Mouse (Mus musculus): ENCODE measurements around the gene Ksr1. TPM values are rescaled to one million over a fixed set of nuclear protein-coding genes. Genes with fewer than 3 reads are reported as not detected.

Gene Ksr1
- total RNA-seq (2014; rRNA removed) (0.65 and 1.2 TPM in 2 replicates), polyA plus RNA-seq (2012; rRNA removed) (1.2 and 1.5 TPM in 2 replicates)

DNA sequence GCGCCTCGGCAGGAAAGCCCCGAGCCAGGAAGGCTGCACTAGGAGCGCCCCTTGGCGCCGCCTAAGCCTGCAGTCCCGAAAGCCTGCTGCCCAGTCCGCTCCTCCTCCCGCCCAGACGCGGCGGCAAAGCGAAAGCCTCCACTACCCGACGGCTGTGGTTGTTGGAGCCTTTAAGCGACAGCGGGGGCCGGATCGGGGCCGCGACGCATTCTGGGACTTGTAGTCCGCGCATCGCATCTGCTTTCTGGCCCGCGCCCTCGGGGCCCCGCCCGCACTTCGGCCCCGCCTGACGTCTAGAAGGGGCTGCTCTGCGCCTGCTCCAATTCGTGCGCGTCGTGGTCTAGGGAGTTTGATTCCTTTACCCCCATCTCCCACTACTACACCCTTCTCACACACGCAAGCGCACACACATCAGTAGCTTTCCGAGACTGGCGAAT lies at the start of gene Ksr1:
Gene Ksr1, minus strand, starts transcription at position 77 of the 437 bp plus-strand sequence.
- Histone ChIP-seq H3K4me1 (ENCODE audit: control insufficient read depth, insufficient read depth, low read length) (peaks cover 4% of the 10 kb centered on the region; the same call in 1 of the 2 replicates), H3K79me2 (ENCODE audit: control insufficient read depth, insufficient read depth, low read length) (no peaks in the 10 kb centered on the region), H3K27ac (replicated peaks; ENCODE audit: insufficient read depth, low read depth, low read length) (peak within 1 kb of the TSS; percentile 28; the same call in 1 of the 2 replicates), H3K4me3 (ENCODE audit: insufficient read depth, low read depth, low read length) (peak within 1 kb of the TSS; percentile 79), H3K9ac (ENCODE audit: low read depth, low read length) (peak within 1 kb of the TSS; percentile 85), H3K27me3 (ENCODE audit: control insufficient read depth, insufficient read depth, low read length) (no peaks in the 10 kb centered on the region), H3K36me3 (ENCODE audit: control insufficient read depth, insufficient read depth, low read length) (no peaks in the 10 kb centered on the region)
- WGBS: 3% methylated on average over 42 of the region's 42 CpGs
- DNase-seq (ENCODE audit: extremely low read depth, low read depth, low spot score): peak; percentile 74
- TF ChIP-seq CTCF (IDR thresholded peaks at IDR 0.05; ENCODE audit: low read depth, low read length): no peak
- peak; percentile 93 for TF ChIP-seq POLR2A (IDR thresholded peaks at IDR 0.05; ENCODE audit: extremely low read depth, insufficient read depth, low read length)

- 95% methylated on average over 1 of the region's 1 CpGs for WGBS
- no peaks in the 10 kb centered on the region for H3K36me3 ChIP-seq (ENCODE audit: control insufficient read depth, insufficient read depth, low read length)
- TF ChIP-seq POLR2A (IDR thresholded peaks at IDR 0.05; ENCODE audit: extremely low read depth, insufficient read depth, low read length) (no peak), CTCF (IDR thresholded peaks at IDR 0.05; ENCODE audit: low read depth, low read length) (peak; percentile 70)
- H3K9ac ChIP-seq (ENCODE audit: low read depth, low read length): no peak overlapping the region
- no peak overlapping the region for H3K4me3 ChIP-seq (ENCODE audit: insufficient read depth, low read depth, low read length)
- no peaks in the 10 kb centered on the region for H3K4me1 ChIP-seq (ENCODE audit: control insufficient read depth, insufficient read depth, low read length)
- DNase-seq (ENCODE audit: extremely low read depth, low read depth, low spot score): no peak
- no peaks in the 10 kb centered on the region for H3K27me3 ChIP-seq (ENCODE audit: control insufficient read depth, insufficient read depth, low read length)
- H3K79me2 ChIP-seq (ENCODE audit: control insufficient read depth, insufficient read depth, low read length): no peaks in the 10 kb centered on the region
- no peak overlapping the region for H3K27ac ChIP-seq (replicated peaks; ENCODE audit: insufficient read depth, low read depth, low read length)
These were observed 46.0 kb upstream of the Ksr1 start for GRCm38 (mm10) chr11:79192176-79192575.

- H3K27ac ChIP-seq (replicated peaks; ENCODE audit: insufficient read depth, low read depth, low read length): no peak overlapping the region
These were observed 45.0 kb upstream of the Ksr1 start for GRCm38 (mm10) chr11:79191214-79191613.

DNA sequence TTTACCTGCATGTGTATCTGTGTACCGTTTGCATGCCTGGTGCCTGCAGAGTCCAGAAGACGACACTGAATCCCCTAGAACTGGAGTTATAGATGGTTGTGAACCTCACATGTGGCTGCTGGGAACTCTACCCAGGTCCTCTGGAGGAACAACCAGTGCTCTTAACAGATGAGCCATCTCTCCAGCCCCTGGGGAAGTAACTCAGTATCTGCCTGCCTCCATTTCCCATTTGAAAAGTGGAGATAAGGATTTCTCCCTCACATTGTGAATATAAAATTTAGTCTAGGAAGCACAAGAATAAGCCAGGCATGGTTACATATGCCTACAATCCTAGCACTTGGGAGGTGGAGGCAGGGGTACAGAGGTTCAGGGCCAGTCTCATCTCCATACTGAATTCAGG lies 44.0 kb upstream of the Ksr1 start:
- TF ChIP-seq POLR2A (IDR thresholded peaks at IDR 0.05; ENCODE audit: extremely low read depth, insufficient read depth, low read length) (no peak), CTCF (IDR thresholded peaks at IDR 0.05; ENCODE audit: low read depth, low read length) (no peak)
- no peak for DNase-seq (ENCODE audit: extremely low read depth, low read depth, low spot score)
- no peaks in the 10 kb centered on the region for H3K27me3 ChIP-seq (ENCODE audit: control insufficient read depth, insufficient read depth, low read length)
- no peaks in the 10 kb centered on the region for H3K36me3 ChIP-seq (ENCODE audit: control insufficient read depth, insufficient read depth, low read length)
- H3K27ac ChIP-seq (replicated peaks; ENCODE audit: insufficient read depth, low read depth, low read length): no peak overlapping the region
- H3K4me1 ChIP-seq (ENCODE audit: control insufficient read depth, insufficient read depth, low read length): no peaks in the 10 kb centered on the region
- H3K79me2 ChIP-seq (ENCODE audit: control insufficient read depth, insufficient read depth, low read length): no peaks in the 10 kb centered on the region
- no peak overlapping the region for H3K9ac ChIP-seq (ENCODE audit: low read depth, low read length)
- H3K4me3 ChIP-seq (ENCODE audit: insufficient read depth, low read depth, low read length): no peak overlapping the region
- WGBS: 90% methylated on average over 2 of the region's 2 CpGs

More at GRCm38 (mm10) chr11:79191214-79191613, 45.0 kb upstream of the Ksr1 start:
- no peaks in the 10 kb centered on the region for H3K79me2 ChIP-seq (ENCODE audit: control insufficient read depth, insufficient read depth, low read length)
- no peak for TF ChIP-seq POLR2A (IDR thresholded peaks at IDR 0.05; ENCODE audit: extremely low read depth, insufficient read depth, low read length)
- TF ChIP-seq CTCF (IDR thresholded peaks at IDR 0.05; ENCODE audit: low read depth, low read length): no peak
- H3K4me1 ChIP-seq (ENCODE audit: control insufficient read depth, insufficient read depth, low read length): no peaks in the 10 kb centered on the region
- DNase-seq (ENCODE audit: extremely low read depth, low read depth, low spot score): no peak
- no peaks in the 10 kb centered on the region for H3K36me3 ChIP-seq (ENCODE audit: control insufficient read depth, insufficient read depth, low read length)
- no peaks in the 10 kb centered on the region for H3K27me3 ChIP-seq (ENCODE audit: control insufficient read depth, insufficient read depth, low read length)
- no peak overlapping the region for H3K9ac ChIP-seq (ENCODE audit: low read depth, low read length)
- WGBS: 91% methylated on average over 4 of the region's 4 CpGs
- no peak overlapping the region for H3K4me3 ChIP-seq (ENCODE audit: insufficient read depth, low read depth, low read length)

DNA sequence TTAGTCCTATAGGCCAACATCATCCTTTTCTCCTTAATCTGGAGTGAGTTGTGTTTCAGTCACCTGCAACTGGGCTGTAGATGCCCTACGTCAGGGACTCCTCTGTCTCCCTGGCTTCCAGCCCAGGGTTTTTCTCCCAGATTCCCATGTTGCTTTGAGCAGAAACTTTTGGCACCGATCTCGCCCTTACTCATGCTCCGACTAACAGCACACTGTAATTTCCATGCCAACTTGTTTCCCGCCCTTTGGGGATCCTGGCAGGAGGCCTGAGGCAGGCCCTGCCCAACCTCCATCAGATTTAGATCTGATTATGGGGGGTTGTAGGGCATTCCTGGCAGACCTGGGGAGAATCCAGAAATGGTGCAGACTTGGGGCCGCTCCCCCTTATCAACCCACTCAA lies 42.0 kb upstream of the Ksr1 start:
- WGBS: 82% methylated on average over 6 of the region's 6 CpGs
- no peak for DNase-seq (ENCODE audit: extremely low read depth, low read depth, low spot score)
- Histone ChIP-seq H3K4me1 (ENCODE audit: control insufficient read depth, insufficient read depth, low read length) (no peaks in the 10 kb centered on the region), H3K79me2 (ENCODE audit: control insufficient read depth, insufficient read depth, low read length) (no peaks in the 10 kb centered on the region), H3K36me3 (ENCODE audit: control insufficient read depth, insufficient read depth, low read length) (no peaks in the 10 kb centered on the region), H3K27me3 (ENCODE audit: control insufficient read depth, insufficient read depth, low read length) (no peaks in the 10 kb centered on the region), H3K9ac (ENCODE audit: low read depth, low read length) (no peak overlapping the region), H3K4me3 (ENCODE audit: insufficient read depth, low read depth, low read length) (no peak overlapping the region), H3K27ac (replicated peaks; ENCODE audit: insufficient read depth, low read depth, low read length) (no peak overlapping the region)
- TF ChIP-seq CTCF (IDR thresholded peaks at IDR 0.05; ENCODE audit: low read depth, low read length) (no peak), POLR2A (IDR thresholded peaks at IDR 0.05; ENCODE audit: extremely low read depth, insufficient read depth, low read length) (no peak)

DNA sequence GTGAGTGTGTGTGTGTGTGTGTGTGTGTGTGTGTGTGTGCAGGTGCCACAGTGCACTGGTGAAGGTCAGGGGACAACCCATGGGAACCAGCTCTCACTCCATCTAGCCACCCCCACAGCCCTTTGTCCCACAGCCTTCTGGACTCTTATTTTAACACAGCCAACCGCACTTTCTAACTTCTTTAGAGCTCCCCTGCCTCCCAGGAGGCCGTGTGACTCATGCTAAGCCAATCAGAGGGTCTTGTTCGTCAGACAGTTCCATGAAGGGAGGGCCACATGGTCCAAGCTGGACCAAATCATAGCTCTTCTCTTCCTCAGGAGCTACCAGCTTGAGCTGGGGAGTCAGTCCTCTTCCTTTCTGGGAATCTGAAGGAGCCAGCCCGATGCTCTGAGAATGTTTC lies 41.1 kb upstream of the Ksr1 start:
- TF ChIP-seq POLR2A (IDR thresholded peaks at IDR 0.05; ENCODE audit: extremely low read depth, insufficient read depth, low read length) (no peak), CTCF (IDR thresholded peaks at IDR 0.05; ENCODE audit: low read depth, low read length) (no peak)
- Histone ChIP-seq H3K4me3 (ENCODE audit: insufficient read depth, low read depth, low read length) (no peak overlapping the region), H3K79me2 (ENCODE audit: control insufficient read depth, insufficient read depth, low read length) (no peaks in the 10 kb centered on the region), H3K36me3 (ENCODE audit: control insufficient read depth, insufficient read depth, low read length) (no peaks in the 10 kb centered on the region), H3K9ac (ENCODE audit: low read depth, low read length) (no peak overlapping the region), H3K4me1 (ENCODE audit: control insufficient read depth, insufficient read depth, low read length) (no peaks in the 10 kb centered on the region), H3K27me3 (ENCODE audit: control insufficient read depth, insufficient read depth, low read length) (no peaks in the 10 kb centered on the region), H3K27ac (replicated peaks; ENCODE audit: insufficient read depth, low read depth, low read length) (no peak overlapping the region)
- 68% methylated on average over 4 of the region's 4 CpGs for WGBS
- no peak for DNase-seq (ENCODE audit: extremely low read depth, low read depth, low spot score)

All from liver, adult 2 months (tissue).